Mouse (Mus musculus) erythroblast, embryonic 14.5 days (primary cell): Measurements from ENCODE around the gene Zfp800.

Experiments
- GATA1 ChIP-seq: IDR thresholded peaks from 2 replicates; pipeline ENCODE4 v1.6.1; 2012; ENCODE audit warnings: low read length, inconsistent platforms, mixed read lengths
- TAL1 ChIP-seq: IDR thresholded peaks from 3 replicates; pipeline ENCODE4 v1.6.1; 2012; ENCODE audit warnings: low read length, inconsistent platforms, mixed read lengths

DNA sequence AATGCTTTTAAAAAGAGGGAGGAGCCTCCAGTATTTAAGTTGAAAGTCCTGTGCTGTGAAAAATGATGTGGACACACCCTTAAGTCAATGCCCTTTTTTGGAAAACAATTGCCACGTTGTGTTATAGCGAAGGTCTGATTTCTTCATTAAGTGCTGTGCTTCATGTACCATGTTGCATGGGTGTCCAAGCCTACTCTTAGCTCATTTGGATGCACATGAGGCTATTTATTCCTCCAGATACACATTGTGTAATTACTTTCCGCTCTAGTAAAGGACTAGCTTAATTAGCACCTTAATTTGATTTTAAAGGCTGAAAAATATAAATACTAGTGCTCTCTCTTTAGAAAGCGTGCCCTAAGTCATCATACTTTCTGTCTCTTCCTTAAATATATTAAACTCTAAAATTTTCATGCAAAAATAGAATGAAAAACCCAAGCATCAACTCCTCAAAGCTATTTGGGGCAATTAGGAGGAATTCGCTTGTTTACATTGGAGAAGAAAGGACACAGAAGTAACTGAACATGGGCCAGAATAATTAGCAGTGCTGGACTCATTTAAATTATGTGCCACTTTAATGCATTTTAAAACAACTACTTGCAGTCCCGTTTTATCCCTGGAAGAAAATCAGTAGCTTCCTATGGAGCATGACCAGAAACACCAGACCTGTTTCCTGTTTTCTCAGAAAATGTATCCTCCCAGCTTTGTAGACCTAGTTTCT lies 27.7 kb downstream of the Zfp800 start:
- TF ChIP-seq TAL1 (no peak), GATA1 (no peak)
